Mouse (Mus musculus) thymus, postnatal 4 days (tissue): ENCODE results near the gene Pter.
A peak's percentile ranks its signal among the peaks of the same experiment; 100 is the strongest.

Experiments
- DNase-seq: peaks from one replicate; pipeline ENCODE4 v3.0.0; 2021

Pter gene

DNA sequence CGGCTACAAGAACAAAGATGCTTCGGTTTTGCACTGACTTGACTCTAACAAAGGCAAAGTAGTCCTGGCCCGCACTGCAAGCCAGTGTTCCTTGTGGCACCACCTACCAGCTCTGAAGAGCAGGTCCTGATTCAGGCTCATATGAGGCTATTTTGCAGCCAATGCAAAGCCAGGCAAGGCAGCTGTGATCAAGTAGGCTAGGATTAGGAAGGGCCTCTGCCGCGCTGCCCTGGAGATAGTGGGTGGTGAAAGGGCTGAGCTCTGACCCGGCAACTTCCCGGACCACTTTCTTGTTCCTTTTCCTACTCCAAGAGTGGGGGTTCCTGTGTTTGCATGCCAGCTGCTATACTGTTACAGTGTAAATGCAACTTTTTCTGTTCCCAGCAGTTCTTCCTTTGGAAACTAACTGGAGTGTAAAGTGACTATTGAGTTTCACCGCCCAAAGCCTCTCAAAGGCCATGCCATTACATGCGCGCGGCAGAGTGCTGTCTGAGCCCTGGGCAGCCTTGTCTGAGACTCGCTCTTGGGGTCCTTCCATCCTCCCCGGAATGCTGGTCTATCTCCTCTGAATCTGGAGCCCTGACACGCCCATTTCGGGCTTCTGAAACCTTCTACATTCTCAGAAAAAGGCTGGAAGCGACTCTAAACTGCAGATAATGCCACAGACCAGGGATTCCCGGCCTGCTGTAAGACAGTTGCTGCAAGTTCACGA is 85.6 kb downstream of the Pter start:
- no peak for DNase-seq

DNA sequence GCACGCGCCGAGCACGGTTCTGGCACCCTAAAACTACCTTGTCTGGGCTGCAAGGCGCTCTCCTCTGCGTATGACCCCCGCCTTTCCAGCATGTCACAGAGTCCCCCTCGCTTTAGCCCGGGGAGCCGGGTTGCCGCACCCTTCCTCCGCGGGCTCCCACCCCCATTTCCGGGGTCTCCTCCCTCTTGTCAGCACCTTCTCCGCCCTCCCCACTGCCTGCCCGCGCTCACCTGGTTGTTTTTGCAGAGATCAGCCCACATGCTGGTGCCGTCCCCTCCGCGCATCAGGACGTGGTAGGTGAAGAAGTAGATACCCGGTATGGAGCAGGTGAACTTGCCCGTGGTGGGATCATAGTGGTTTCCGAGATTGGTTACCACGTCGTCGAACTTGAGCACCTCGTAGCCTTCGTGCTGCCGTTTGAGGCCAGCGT is 86.2 kb downstream of the Pter start:
- DNase-seq, result peak; percentile 73

DNA sequence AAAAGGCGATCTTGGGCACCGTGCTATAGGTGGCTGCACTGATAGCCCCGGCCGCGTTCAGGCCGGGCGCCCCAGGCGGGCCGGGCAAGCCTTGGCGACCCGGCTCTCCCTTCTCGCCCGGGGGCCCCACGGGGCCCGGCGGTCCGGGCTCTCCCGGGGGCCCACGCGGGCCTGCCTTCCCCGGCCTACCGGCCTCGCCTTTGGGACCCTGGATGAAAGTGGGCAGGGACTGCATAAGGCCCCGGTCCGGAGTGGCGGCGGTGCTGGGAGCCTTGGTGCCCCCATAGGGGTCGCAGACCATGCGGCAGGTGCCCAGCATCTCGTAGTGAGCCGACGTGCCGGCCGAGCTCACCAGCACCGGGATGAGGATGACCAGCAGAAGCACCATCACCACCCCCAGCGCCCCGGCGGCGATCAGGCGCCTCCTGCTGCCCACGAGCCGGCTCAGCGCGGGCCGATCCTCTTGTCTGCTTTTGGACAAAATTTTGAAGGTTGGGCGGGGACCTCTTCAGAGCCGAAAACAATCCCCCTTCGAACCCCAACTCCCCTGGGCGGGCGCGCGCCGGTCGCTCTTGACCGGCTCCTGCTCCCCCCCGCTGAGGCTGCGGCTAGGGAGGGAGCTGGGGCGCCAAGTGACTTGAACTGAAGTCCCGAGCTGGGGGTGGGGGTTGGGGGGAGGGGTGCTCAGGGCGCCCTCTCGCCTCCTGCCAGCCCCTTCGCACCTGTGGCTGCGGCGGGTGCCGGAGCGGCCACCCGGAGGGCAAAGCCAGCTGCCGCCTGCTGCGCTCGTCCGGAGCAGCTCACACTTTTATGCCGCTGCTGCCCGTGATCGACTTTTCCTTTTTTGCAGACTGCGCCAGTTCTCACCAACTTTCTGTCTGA is 86.9 kb downstream of the Pter start:
- peak; percentile 52 for DNase-seq

DNA sequence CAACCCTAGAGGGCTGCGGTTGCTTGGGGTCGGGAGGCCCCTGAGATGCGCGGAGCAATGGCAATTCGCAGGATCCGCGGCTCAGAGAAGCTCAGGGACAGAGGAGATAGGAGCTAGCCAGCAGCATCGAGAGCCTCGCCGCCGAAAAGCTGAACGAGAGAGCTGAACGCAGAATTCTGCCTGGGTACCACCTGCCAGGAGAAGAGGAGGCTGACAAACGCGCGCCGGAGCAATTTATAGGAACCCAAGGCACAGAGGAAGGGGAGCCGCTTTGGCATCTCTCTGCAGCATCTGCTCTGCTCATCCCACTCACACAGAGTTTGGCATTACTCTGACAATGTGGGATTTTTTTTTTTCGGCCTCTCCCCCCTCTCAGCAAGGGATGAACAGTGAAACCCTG is 87.6 kb downstream of the Pter start, which contains the start of gene C1ql3:
Gene C1ql3 (minus strand): TSS at position 335 of the 400 bp plus-strand sequence.
- peak; percentile 36 for DNase-seq

DNA sequence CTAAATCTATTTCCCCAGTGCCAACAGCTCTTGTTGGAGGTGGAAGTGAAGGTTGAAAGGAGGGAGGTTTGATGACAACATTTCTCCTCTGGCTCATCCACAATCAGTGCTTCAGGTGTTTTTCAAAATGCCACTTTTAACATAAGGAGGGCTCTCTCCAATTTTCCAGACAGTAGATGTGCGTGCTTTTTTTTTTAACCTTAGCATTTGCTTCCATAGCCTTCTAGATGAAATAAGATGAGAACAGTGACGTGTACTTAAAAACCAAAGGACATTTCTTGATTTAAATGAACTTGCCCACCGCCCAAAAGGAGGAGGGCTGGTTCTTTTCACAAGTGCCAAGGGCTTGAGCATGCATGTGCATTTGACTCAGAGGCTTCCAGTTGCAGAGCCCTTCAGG is 88.1 kb downstream of the Pter start:
- no peak for DNase-seq

DNA sequence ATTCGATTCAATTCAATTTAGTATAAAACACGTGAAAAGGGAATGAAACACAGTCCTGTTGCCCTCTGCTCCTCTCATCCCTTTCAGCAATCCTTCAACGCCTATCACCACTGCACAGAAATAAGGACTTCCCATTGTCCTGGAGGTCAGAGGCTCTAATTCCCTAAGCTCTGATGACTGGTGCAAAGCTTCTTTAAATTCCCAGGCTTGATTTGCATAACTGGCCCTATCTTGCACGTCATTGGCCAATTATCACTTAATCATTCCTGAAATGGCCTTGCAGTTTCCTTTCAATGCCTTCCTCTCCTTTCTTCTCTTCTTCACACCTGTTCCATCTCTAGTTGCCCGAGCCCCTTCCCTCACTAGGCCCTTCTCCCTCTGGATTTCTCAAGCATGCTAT is 94.5 kb downstream of the Pter start:
- no peak for DNase-seq

DNA sequence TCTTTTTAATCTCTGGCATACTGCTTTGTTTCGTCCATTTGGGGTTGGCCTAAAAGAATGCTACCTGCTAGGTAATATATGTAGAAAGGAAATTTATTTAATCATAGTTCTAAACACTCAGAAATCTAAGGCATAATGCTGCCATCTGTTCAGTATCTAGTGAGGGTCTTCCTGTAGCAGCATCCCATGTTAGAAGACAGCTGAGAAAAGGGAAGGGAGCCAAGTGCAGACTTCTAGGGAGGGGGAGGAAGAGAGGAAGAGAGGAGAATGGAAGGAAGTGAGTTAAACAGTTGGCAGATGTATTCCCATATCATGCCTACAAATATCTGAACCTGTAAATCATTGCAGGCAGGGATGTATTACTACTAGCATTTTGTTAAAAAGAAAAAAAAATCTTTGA is 95.0 kb downstream of the Pter start:
- DNase-seq, result no peak

DNA sequence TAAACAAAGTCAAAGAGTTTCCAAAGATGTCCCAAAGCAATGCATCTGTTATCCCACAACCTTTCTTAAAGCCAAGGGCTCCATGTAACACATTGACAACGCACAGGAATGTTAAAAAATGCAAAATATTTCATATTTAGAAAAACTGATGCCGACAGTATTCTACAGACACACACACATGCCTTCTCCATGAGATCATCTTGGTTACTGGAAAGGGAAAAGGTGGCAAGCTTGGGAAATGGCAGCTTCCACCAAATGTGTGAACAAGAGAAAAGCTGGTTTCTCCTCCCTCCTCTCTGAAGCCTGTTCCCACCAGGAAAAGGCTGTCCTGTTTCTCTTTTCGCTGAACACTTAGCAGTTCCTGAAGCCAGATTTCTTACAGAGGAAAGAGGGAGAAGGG is 114.9 kb downstream of the Pter start:
- no peak for DNase-seq

DNA sequence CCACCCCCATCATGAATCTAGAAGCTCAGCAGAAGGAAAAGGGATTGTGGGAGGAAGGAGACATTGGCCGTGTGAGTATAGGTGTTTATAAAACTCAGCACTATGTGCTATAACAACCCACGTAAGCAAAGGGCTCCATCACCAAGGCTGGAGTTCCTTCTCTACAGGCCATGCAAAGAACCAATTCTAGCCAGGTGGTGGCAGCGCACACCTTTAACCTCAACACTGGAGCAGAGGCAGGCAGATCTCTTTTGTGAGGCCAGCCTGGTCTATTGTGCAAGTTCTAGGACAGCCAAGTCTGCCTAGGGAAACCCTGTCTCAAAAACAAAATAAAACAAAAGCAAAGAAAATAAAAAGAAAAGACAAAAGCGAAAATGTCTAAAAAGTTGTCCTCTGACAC is 115.9 kb downstream of the Pter start:
- DNase-seq, result no peak

DNA sequence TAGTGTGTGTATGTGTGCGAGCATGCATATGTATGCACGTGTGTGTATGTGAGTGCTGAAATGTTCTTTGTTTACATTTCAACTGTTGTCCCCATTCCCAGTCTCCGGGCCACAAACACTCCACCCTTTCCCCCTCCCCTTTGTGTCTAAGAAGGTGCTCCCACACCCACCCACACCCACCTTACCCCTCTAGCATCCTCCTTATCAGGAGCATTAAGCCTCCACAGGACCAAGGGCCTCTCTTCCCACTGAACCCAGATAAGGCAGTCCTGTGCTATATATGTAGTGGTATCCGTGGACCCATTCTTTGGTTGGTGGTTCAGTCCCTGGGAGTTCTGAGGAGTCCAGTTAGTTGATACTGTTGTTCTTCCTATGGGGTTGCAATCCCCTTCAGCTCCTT is 120.7 kb downstream of the Pter start:
- DNase-seq, result no peak

DNA sequence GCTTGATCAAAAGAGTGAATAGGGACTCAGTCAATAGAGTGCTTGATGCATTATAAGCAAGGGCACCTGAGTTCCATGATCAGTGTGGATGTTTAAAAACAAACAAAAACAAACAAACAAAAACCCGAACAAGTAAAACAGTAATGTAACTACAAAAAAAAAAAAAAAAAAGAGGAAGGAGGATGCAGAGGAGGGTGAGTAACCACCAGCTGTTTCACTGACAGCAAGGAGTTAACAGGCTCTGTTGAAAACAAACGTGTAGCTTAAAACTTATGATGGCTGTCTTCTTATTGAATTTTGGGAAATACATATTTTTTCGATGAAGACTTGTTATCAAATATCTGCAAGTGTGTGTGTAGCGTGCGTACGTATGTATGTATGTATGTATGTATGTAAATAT is 124.8 kb downstream of the Pter start:
- no peak for DNase-seq
